Mouse (Mus musculus) small intestine, adult 2 months (tissue): ENCODE measurements around the gene Megf6. TPM values are rescaled to one million over a fixed set of nuclear protein-coding genes. Genes with fewer than 3 reads are reported as not detected.

Source experiments
- H3K27ac ChIP-seq: fragments of 200-500 bp; 2 replicates; pipeline ENCODE4 v1.5.1; 2012; ENCODE audit warnings: low read depth, low read length, control low read depth, inconsistent platforms; ENCODE audit not compliant: insufficient read depth
- H3K27me3 ChIP-seq: fragments of 200-500 bp; 2 replicates; pipeline ENCODE4 v1.6.1; 2012; ENCODE audit warnings: mild to moderate bottlenecking, moderate library complexity, low read length, inconsistent platforms; ENCODE audit not compliant: control insufficient read depth, insufficient read depth
- H3K36me3 ChIP-seq: fragments of 200-500 bp; 2 replicates; pipeline ENCODE4 v1.6.1; 2012; ENCODE audit warnings: mild to moderate bottlenecking, low read length, control low read depth, inconsistent platforms; ENCODE audit not compliant: control insufficient read depth, insufficient read depth
- H3K4me1 ChIP-seq: fragments of 200-500 bp; 2 replicates; pipeline ENCODE4 v1.6.1; 2012; ENCODE audit warnings: low read length, inconsistent platforms, mixed read lengths; ENCODE audit not compliant: control insufficient read depth, insufficient read depth, insufficient read length
- H3K4me3 ChIP-seq: fragments of 200-500 bp; 2 replicates; pipeline ENCODE4 v1.5.1; 2012; ENCODE audit warnings: low read depth, mild to moderate bottlenecking, control low read depth, inconsistent platforms, low read length, moderate library complexity
- CTCF ChIP-seq: fragments of 200-500 bp; IDR thresholded peaks from 2 replicates; pipeline ENCODE4 v1.5.1; 2012; ENCODE audit warnings: low read depth, mild to moderate bottlenecking, control low read depth, inconsistent platforms, low read length, moderate library complexity, mixed read lengths; ENCODE audit not compliant: insufficient replicate concordance, insufficient read length; ENCODE audit errors: extremely low read depth
- POLR2A ChIP-seq: fragments of 200-500 bp; IDR thresholded peaks from 2 replicates; pipeline ENCODE4 v1.6.1; 2012; ENCODE audit warnings: low read depth, mild to moderate bottlenecking, control low read depth, inconsistent platforms, low read length, moderate library complexity
- WGBS: fragments of 180-500 bp; shearing (Covaris S2); methylation state at CpG from one replicate; pipeline ENCODE4 v1.1.7; 2018; 5-methylcytosine and 5-hydroxymethylcytosine counted together
- polyA plus RNA-seq: library from polyadenylated mRNA; depleted of rRNA; stranded (reverse); fragments of >200 nt; gene quantifications from 2 replicates; pipeline ENCODE4 v1.2.3, GENCODE M21; 2012

The Megf6 gene
- polyA plus RNA-seq, 1 experiment, result 3.5 TPM

DNA sequence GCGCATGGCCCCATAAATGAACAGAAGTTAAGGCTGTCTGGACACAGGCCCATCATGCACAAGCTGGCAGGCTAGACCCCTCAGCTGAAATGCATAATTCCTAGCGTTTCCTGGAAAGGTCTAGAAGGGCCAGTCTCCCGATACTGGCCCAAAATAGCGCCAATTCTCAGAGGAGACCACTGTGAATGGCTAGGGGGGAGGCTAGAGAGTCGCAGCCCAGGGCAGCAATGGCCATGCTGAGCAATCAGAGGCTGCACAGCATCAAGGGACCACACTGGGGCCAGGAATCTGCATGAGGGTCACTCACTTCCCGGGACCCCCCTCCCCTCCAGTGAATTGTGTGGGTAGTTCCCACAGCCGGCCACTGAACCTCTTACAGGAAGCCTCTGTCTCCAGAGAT, 113.1 kb downstream of the Megf6 start:
- Histone ChIP-seq H3K27ac (no peak overlapping the region), H3K27me3 (no peaks in the 10 kb centered on the region), H3K4me3 (no peak overlapping the region), H3K36me3 (peaks cover 81% of the 10 kb centered on the region), H3K4me1 (no peaks in the 10 kb centered on the region; the same call in 1 of the 2 replicates)
- 80% methylated on average over 7 of the region's 7 CpGs for WGBS
- TF ChIP-seq POLR2A (no peak), CTCF (no peak)

DNA sequence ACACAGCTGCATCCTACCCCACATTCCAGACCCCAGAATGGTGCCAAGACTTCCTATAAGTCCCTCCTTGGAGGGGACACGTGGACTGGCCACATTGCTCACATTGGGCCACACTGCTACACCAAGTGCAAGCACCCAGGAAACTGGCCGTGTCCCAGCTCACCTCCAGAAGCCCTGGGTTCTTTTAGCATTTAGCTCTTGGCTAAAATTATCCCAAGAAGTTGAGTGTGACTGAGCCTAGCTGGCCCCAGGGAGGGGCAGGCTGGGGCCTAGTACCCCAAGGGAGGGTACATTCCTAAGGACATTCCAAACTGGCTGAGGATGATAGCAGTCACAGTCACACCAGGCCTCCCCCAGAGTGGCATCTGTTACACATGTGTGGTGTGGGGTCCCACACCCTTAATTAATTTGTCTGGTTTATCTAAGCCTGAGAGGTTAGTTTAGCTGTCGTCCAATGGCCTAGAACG, 123.2 kb downstream of the Megf6 start:
- Histone ChIP-seq H3K4me1 (peaks cover 20% of the 10 kb centered on the region), H3K36me3 (peaks cover 34% of the 10 kb centered on the region), H3K27ac (peak overlapping the region; percentile 46), H3K4me3 (no peak overlapping the region), H3K27me3 (no peaks in the 10 kb centered on the region)
- TF ChIP-seq CTCF (no peak), POLR2A (no peak)
- 29% methylated on average over 4 of the region's 4 CpGs for WGBS

DNA sequence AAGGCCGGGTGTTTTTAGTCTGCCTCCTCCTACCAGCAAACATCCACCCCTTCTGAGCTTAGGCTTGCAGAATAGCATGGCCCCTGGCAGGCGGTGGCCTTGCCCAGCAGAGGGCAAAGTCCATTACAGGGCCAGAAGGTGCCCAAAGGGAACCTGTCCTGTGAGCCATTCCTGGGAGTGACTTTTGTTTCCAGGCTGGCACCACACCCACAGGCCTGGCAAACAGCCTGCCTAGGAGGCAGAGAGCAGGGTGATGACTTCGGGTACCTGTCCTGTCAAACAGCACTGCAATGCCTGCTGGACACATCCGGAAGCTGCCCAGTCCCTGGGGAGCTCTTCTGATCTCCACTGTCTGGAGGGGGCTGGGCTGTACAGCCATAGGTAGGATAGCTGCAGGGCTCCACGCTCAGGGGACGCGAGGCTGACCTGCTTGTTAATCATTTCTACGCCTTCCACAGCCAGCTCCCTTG, 123.8 kb downstream of the Megf6 start:
- WGBS, result 7% methylated on average over 8 of the region's 8 CpGs
- Histone ChIP-seq H3K27ac (peak overlapping the region; percentile 64), H3K4me3 (peak overlapping the region; percentile 11), H3K4me1 (peaks cover 20% of the 10 kb centered on the region), H3K36me3 (peaks cover 30% of the 10 kb centered on the region), H3K27me3 (no peaks in the 10 kb centered on the region)
- TF ChIP-seq POLR2A (no peak), CTCF (no peak)

DNA sequence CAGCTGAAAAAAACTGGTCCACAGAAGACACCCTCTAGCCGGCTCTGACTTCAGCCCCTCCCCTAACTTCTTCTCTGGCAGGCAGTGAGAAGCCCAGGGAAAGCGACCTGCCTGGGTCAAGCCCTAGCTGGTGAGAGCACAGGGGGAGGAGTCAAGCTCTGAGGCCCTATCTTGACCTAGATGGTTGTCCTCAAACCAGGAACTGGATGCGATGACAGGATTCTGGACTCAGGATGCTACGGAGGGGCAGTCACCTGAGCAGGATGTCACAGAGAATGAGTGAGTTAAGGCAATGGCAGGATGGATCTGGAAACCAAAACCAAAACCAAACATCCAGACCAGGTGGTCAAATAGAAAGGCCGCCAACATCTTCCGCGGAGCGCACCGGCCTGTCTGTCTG, 127.2 kb downstream of the Megf6 start:
- no peaks in the 10 kb centered on the region for H3K27me3 ChIP-seq
- peaks cover 23% of the 10 kb centered on the region for H3K4me1 ChIP-seq
- WGBS, result 10% methylated on average over 9 of the region's 9 CpGs
- H3K27ac ChIP-seq, result peak overlapping the region; percentile 98
- H3K36me3 ChIP-seq, result peaks cover 4% of the 10 kb centered on the region
- H3K4me3 ChIP-seq, result peak overlapping the region; percentile 93
- TF ChIP-seq CTCF (no peak), POLR2A (no peak)

GRCm38 (mm10) chr4:154299541-154300271, 129.2 kb downstream of the Megf6 start:
- no peaks in the 10 kb centered on the region for H3K27me3 ChIP-seq
- H3K4me1 ChIP-seq, result peaks cover 11% of the 10 kb centered on the region; the same call in 1 of the 2 replicates
- peak overlapping the region; percentile 98 for H3K27ac ChIP-seq
- H3K4me3 ChIP-seq, result peak overlapping the region; percentile 93
- peaks cover 2% of the 10 kb centered on the region; the same call in 1 of the 2 replicates for H3K36me3 ChIP-seq
- TF ChIP-seq CTCF (no peak), POLR2A (peak; percentile 64; the same call in 1 of the 2 replicates)
- WGBS, result 1% methylated on average over 66 of the region's 66 CpGs

- Histone ChIP-seq H3K36me3 (peaks cover 2% of the 10 kb centered on the region; the same call in 1 of the 2 replicates), H3K4me3 (peak within 1 kb of the TSS; percentile 93), H3K4me1 (peaks cover 11% of the 10 kb centered on the region; the same call in 1 of the 2 replicates), H3K27me3 (no peaks in the 10 kb centered on the region), H3K27ac (peak within 1 kb of the TSS; percentile 82)
- 9% methylated on average over 7 of the region's 7 CpGs for WGBS
- TF ChIP-seq POLR2A, result no peak; the same call in 1 of the 2 replicates
- TF ChIP-seq CTCF, result peak; percentile 87; the same call in 1 of the 2 replicates
Measured at GRCm38 (mm10) chr4:154301466-154301881, 130.9 kb downstream of the Megf6 start, which contains the start of gene Arhgef16. TSS of gene Arhgef16 (minus strand) at chr4:154301676.

DNA sequence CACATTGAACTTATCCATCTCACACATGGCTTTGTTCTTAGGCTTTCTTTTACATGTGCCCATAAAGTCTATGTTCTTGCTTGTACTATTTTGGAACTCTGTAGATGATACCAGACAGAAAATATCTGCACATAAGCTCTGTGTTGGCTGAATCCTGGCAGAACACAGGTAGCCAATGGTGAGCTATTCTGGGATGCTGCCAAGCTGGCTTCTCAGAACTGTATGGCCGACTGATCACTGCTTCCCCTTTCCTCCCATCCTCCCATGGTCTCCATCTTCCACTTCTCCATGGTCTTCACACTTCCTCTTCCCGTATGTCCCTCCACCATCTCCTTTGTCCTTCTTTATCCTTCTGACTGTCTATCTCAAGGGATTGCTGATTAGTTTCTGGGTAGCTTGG, 138.6 kb downstream of the Megf6 start:
- no peaks in the 10 kb centered on the region for H3K4me1 ChIP-seq
- no peak overlapping the region for H3K27ac ChIP-seq
- no peaks in the 10 kb centered on the region for H3K27me3 ChIP-seq
- no peak for TF ChIP-seq POLR2A
- no peak for TF ChIP-seq CTCF
- H3K4me3 ChIP-seq, result no peak overlapping the region
- WGBS, result 62% methylated on average over 2 of the region's 2 CpGs
- H3K36me3 ChIP-seq, result no peaks in the 10 kb centered on the region
